Mouse (Mus musculus) NIH3T3 (cell line): ENCODE results near the gene Bfsp2.

Experiments
- DNase-seq: peaks from one replicate; pipeline ENCODE4 v3.0.0-alpha.2; 2012; ENCODE audit warnings: low read depth

Bfsp2 gene

GRCm38 (mm10) chr9:103480044-103480576, at the start of gene Bfsp2:
Gene Bfsp2, minus strand, starts transcription at chr9:103480420.
- DNase-seq, result no peak

- no peak for DNase-seq
Measured at GRCm38 (mm10) chr9:103525041-103525537, 44.9 kb upstream of the Bfsp2 start.

- DNase-seq, result no peak
Measured at GRCm38 (mm10) chr9:103524600-103524999, 44.4 kb upstream of the Bfsp2 start.

GRCm38 (mm10) chr9:103523742-103524403, 43.7 kb upstream of the Bfsp2 start:
- no peak for DNase-seq

GRCm38 (mm10) chr9:103523008-103523407, 42.8 kb upstream of the Bfsp2 start:
- no peak for DNase-seq

GRCm38 (mm10) chr9:103513884-103514283, 33.7 kb upstream of the Bfsp2 start:
- no peak for DNase-seq

GRCm38 (mm10) chr9:103512257-103512656, 32.0 kb upstream of the Bfsp2 start:
- DNase-seq, result no peak

- no peak for DNase-seq
Measured at GRCm38 (mm10) chr9:103506968-103507584, 26.9 kb upstream of the Bfsp2 start.

GRCm38 (mm10) chr9:103505067-103505466, 24.8 kb upstream of the Bfsp2 start:
- no peak for DNase-seq

GRCm38 (mm10) chr9:103504646-103505045, 24.4 kb upstream of the Bfsp2 start:
- DNase-seq, result no peak

GRCm38 (mm10) chr9:103503586-103504298, 23.5 kb upstream of the Bfsp2 start:
- peak; percentile 12 for DNase-seq

- no peak for DNase-seq
Measured at GRCm38 (mm10) chr9:103502655-103503054, 22.4 kb upstream of the Bfsp2 start.

- DNase-seq, result no peak
Measured at GRCm38 (mm10) chr9:103501861-103502364, 21.7 kb upstream of the Bfsp2 start.

- DNase-seq, result no peak
Measured at GRCm38 (mm10) chr9:103499366-103499765, 19.1 kb upstream of the Bfsp2 start.

GRCm38 (mm10) chr9:103498699-103499098, 18.5 kb upstream of the Bfsp2 start:
- DNase-seq, result no peak

GRCm38 (mm10) chr9:103495391-103495790, 15.2 kb upstream of the Bfsp2 start:
- DNase-seq, result no peak

- peak; percentile 82 for DNase-seq
Measured at GRCm38 (mm10) chr9:103494346-103495020, 14.3 kb upstream of the Bfsp2 start.

- DNase-seq, result no peak
Measured at GRCm38 (mm10) chr9:103491985-103492384, 11.8 kb upstream of the Bfsp2 start.

- DNase-seq, result peak; percentile 74
Measured at GRCm38 (mm10) chr9:103490439-103490838, 10.2 kb upstream of the Bfsp2 start.

GRCm38 (mm10) chr9:103489883-103490282, 9.7 kb upstream of the Bfsp2 start:
- DNase-seq, result no peak

- DNase-seq, result no peak
Measured at GRCm38 (mm10) chr9:103489096-103489495, 8.9 kb upstream of the Bfsp2 start.

- no peak for DNase-seq
Measured at GRCm38 (mm10) chr9:103486262-103486661, 6.0 kb upstream of the Bfsp2 start.
